Mouse (Mus musculus) heart, postnatal 36 days (tissue): ENCODE data around the gene Svs5. TPM values are rescaled to one million over a fixed set of nuclear protein-coding genes. Genes with fewer than 3 reads are reported as not detected.

Source experiments
- DNase-seq, 2 experiments: peaks; one replicate each; pipeline ENCODE4 v3.0.0; 2021 to 2022
- intact Hi-C: fragments of 180-260 bp; cut with DNase I; formaldehyde crosslinking; loops from one replicate; pipeline ENCODE4 v1.15.1; 2025
- microRNA-seq, 2 experiments: library from miRNA; unstranded; fragments of <30 nt; microRNA quantifications; one replicate each; pipeline ENCODE4 v1.2.0; 2021; ENCODE audit warnings: borderline number of aligned reads in 2 of 2
- total RNA-seq, 2 experiments: library from RNA; stranded (reverse); gene quantifications; 2 replicates each; pipeline ENCODE4 v1.2.3; 2021

Gene Svs5
- total RNA-seq, 2 experiments from 2014 or later = not detected

GRCm38 (mm10) chr2:164377478-164378426 is 45.2 kb downstream of the Svs5 start:
- intact Hi-C loops = no loop called here
- no peak for DNase-seq

- DNase-seq = no peak
- intact Hi-C loops = no loop called here
Measured at GRCm38 (mm10) chr2:164381726-164382125, 49.2 kb downstream of the Svs5 start.

GRCm38 (mm10) chr2:164382971-164383370 is 50.4 kb downstream of the Svs5 start:
- no peak for DNase-seq
- intact Hi-C loops = no loop called here

Small RNA genes lying within 50 kb of the gene (microRNA-seq; reads per million reads assigned to microRNA genes)
- 0 reads per million in 2 experiments for gene Mir7678

Other genes with a start within 250 kb of the Svs5 start
- gene Kcns1, start 161.6 kb upstream of the Svs5 start, total RNA-seq = not detected
- not detected for gene Wfdc5, start 150.0 kb upstream of the Svs5 start, total RNA-seq
- gene Wfdc12, start 142.1 kb upstream of the Svs5 start, total RNA-seq = not detected
- gene Wfdc15a, start 132.6 kb upstream of the Svs5 start, total RNA-seq = not detected
- not detected for gene Wfdc15b, start 111.1 kb upstream of the Svs5 start, total RNA-seq
- not detected for gene Svs2, start 94.3 kb upstream of the Svs5 start, total RNA-seq
- not detected for gene Svs3b, start 76.1 kb upstream of the Svs5 start, total RNA-seq
- gene Svs4, start 54.3 kb upstream of the Svs5 start, total RNA-seq = not detected
- gene Svs3a, start 43.5 kb upstream of the Svs5 start, total RNA-seq = not detected
- gene Svs6, start 16.0 kb upstream of the Svs5 start, total RNA-seq = not detected
- gene Slpi, start 56.4 kb downstream of the Svs5 start, total RNA-seq = 10 to 100 TPM in 1 of 2 experiments, 1 to 10 TPM in 1; 8.0 to 11.0 TPM
- not detected for gene Rbpjl, start 70.4 kb downstream of the Svs5 start, total RNA-seq
- under 1 TPM; 0.51 to 0.75 TPM for gene Matn4, start 72.4 kb downstream of the Svs5 start, total RNA-seq
- 10 to 100 TPM; 20.6 to 20.7 TPM for gene Sdc4, start 111.1 kb downstream of the Svs5 start, total RNA-seq
- 10 to 100 TPM; 23.0 to 24.6 TPM for gene Sys1, start 124.2 kb downstream of the Svs5 start, total RNA-seq
- 1 to 10 TPM; 7.6 to 7.7 TPM for gene Gm20458, start 128.2 kb downstream of the Svs5 start, total RNA-seq
- gene Trp53tg5, start 141.0 kb downstream of the Svs5 start, total RNA-seq = not detected
- gene Dbndd2, start 153.4 kb downstream of the Svs5 start, total RNA-seq = 10 to 100 TPM; 14.3 to 15.8 TPM
- gene Pigt, start 164.8 kb downstream of the Svs5 start, total RNA-seq = 10 to 100 TPM; 34.2 to 35.6 TPM
- gene Wfdc2, start 229.7 kb downstream of the Svs5 start, total RNA-seq = 1 to 10 TPM; 1.0 to 1.2 TPM
- not detected for gene Spint3, start 240.7 kb downstream of the Svs5 start, total RNA-seq